Mouse (Mus musculus) heart, postnatal 0 days (tissue): ENCODE measurements around the gene Slc35g1. TPM values are rescaled to one million over a fixed set of nuclear protein-coding genes. Genes with fewer than 3 reads are reported as not detected.

Source experiments
- ATAC-seq: fragments of 200-750 bp; cut with Nextera tagmentation; 2 replicates; pipeline ENCODE4 v1.8.0; 2017; ENCODE audit warnings: low read depth, moderate number of reproducible peaks, moderate library complexity; ENCODE audit not compliant: insufficient read depth
- DNase-seq: peaks from one replicate; pipeline ENCODE4 v3.0.0-alpha.2; 2016; ENCODE audit warnings: low spot score
- H3K27ac ChIP-seq: fragments of 300-500 bp; sonication (generic); 2 replicates; pipeline ENCODE4 v1.5.1; 2014; ENCODE audit warnings: low read depth, mild to moderate bottlenecking
- H3K27me3 ChIP-seq: fragments of 300-500 bp; sonication (generic); 2 replicates; pipeline ENCODE4 v1.6.1; 2014; ENCODE audit warnings: low read length, mixed read lengths; ENCODE audit not compliant: control insufficient read depth, insufficient read depth
- H3K36me3 ChIP-seq: fragments of 300-500 bp; sonication (generic); replicated peaks from 2 replicates; pipeline ENCODE4 v1.6.1; 2014; ENCODE audit warnings: low read length, mixed read lengths; ENCODE audit not compliant: control insufficient read depth, insufficient read depth
- H3K4me1 ChIP-seq: fragments of 300-500 bp; sonication (generic); 2 replicates; pipeline ENCODE4 v1.6.1; 2014; ENCODE audit warnings: antibody characterized with exemption; ENCODE audit not compliant: control insufficient read depth, insufficient read depth
- H3K4me2 ChIP-seq: fragments of 300-500 bp; sonication (generic); 2 replicates; pipeline ENCODE4 v1.6.1; 2014; ENCODE audit warnings: low read depth, mild to moderate bottlenecking, low read length, moderate library complexity
- H3K4me3 ChIP-seq: fragments of 300-500 bp; sonication (generic); 2 replicates; pipeline ENCODE4 v1.5.1; 2014; ENCODE audit warnings: low read depth, low read length
- H3K9ac ChIP-seq: fragments of 300-500 bp; sonication (generic); replicated peaks from 2 replicates; pipeline ENCODE4 v1.6.1; 2014; ENCODE audit warnings: low read depth, low read length, mixed read lengths
- H3K9me3 ChIP-seq: fragments of 300-500 bp; sonication (generic); replicated peaks from 2 replicates; pipeline ENCODE4 v1.6.1; 2016; ENCODE audit warnings: low read length; ENCODE audit not compliant: control insufficient read depth
- CTCF ChIP-seq: IDR thresholded peaks from 2 replicates; pipeline ENCODE4 v1.5.1; 2016; ENCODE audit warnings: antibody characterized with exemption, control low read depth, low read depth
- EP300 ChIP-seq: IDR thresholded peaks from 2 replicates; pipeline ENCODE4 v1.6.1; 2016; ENCODE audit warnings: antibody characterized with exemption, low read depth
- WGBS: fragments of 180-500 bp; shearing (Covaris S2); extraction: QIAGEN DNeasy Blood & Tissue Kit; methylation state at CpG from one replicate; pipeline ENCODE4 v1.1.7; 2014; 5-methylcytosine and 5-hydroxymethylcytosine counted together
- polyA plus RNA-seq: library from polyadenylated mRNA; unstranded; fragments of >200 nt; fragmentation: Nextera tagmentation; extraction: Ambion mirVana; gene quantifications from 2 replicates; pipeline ENCODE4 v1.2.1, GENCODE M21; 2015
- total RNA-seq: library from RNA; depleted of rRNA; stranded (reverse); fragments of >200 nt; gene quantifications from 2 replicates; pipeline ENCODE4 v1.2.3, GENCODE M21; 2014; ENCODE audit warnings: low replicate concordance; rRNA removed

The Slc35g1 gene
- total RNA-seq (0.93 and 1.9 TPM in 2 replicates), polyA plus RNA-seq (0.74 and 0.92 TPM in 2 replicates)

GRCm38 (mm10) chr19:38395701-38396632, at the start of gene Slc35g1:
Gene Slc35g1 (plus strand): TSS chr19:38395980.
- no peaks in the 10 kb centered on the region for H3K4me1 ChIP-seq
- H3K4me2 ChIP-seq: peak within 1 kb of the TSS; percentile 97
- DNase-seq (peak; percentile 52), ATAC-seq (peak; percentile 87)
- H3K9ac ChIP-seq: peak within 1 kb of the TSS; percentile 65
- TF ChIP-seq EP300 (no peak), CTCF (no peak)
- H3K9me3 ChIP-seq: no peaks in the 10 kb centered on the region
- H3K4me3 ChIP-seq: peak within 1 kb of the TSS; percentile 76
- WGBS: 2% methylated on average over 73 of the region's 90 CpGs
- no peaks in the 10 kb centered on the region for H3K27me3 ChIP-seq
- no peak within 1 kb of the TSS for H3K27ac ChIP-seq
- no peaks in the 10 kb centered on the region for H3K36me3 ChIP-seq

GRCm38 (mm10) chr19:38348271-38349012, 47.3 kb upstream of the Slc35g1 start:
- no peak for TF ChIP-seq EP300
- no peak for TF ChIP-seq CTCF
- no peak for ATAC-seq
- WGBS: 34% methylated on average over 13 of the region's 13 CpGs

GRCm38 (mm10) chr19:38349013-38349341, 46.8 kb upstream of the Slc35g1 start:
- Histone ChIP-seq H3K9ac (no peak overlapping the region), H3K4me2 (no peak overlapping the region), H3K27me3 (no peaks in the 10 kb centered on the region), H3K9me3 (peaks cover 7% of the 10 kb centered on the region; the same call in 1 of the 2 replicates), H3K27ac (no peak overlapping the region), H3K36me3 (no peaks in the 10 kb centered on the region), H3K4me1 (no peaks in the 10 kb centered on the region), H3K4me3 (no peak overlapping the region)
- WGBS: 76% methylated on average over 5 of the region's 5 CpGs
- DNase-seq (no peak), ATAC-seq (no peak)
- TF ChIP-seq CTCF (no peak), EP300 (no peak)

More at GRCm38 (mm10) chr19:38348271-38349012, 47.3 kb upstream of the Slc35g1 start:
- H3K27me3 ChIP-seq: no peaks in the 10 kb centered on the region
- H3K4me1 ChIP-seq: no peaks in the 10 kb centered on the region
- no peaks in the 10 kb centered on the region for H3K36me3 ChIP-seq
- H3K4me2 ChIP-seq: no peak overlapping the region
- no peak overlapping the region for H3K27ac ChIP-seq
- no peak overlapping the region for H3K4me3 ChIP-seq
- H3K9ac ChIP-seq: no peak overlapping the region
- peaks cover 7% of the 10 kb centered on the region; the same call in 1 of the 2 replicates for H3K9me3 ChIP-seq
- DNase-seq: no peak

- DNase-seq (no peak), ATAC-seq (no peak)
- no peak for TF ChIP-seq CTCF
- no peak for TF ChIP-seq EP300
- Histone ChIP-seq H3K4me3 (no peak overlapping the region), H3K4me2 (no peak overlapping the region), H3K36me3 (no peaks in the 10 kb centered on the region), H3K9ac (no peak overlapping the region), H3K27ac (no peak overlapping the region), H3K27me3 (no peaks in the 10 kb centered on the region), H3K9me3 (0 out of 2 replicates have a peak, but pooled peaks cover under 1% of the 10 kb centered on the region), H3K4me1 (no peaks in the 10 kb centered on the region)
- 70% methylated on average over 2 of the region's 2 CpGs for WGBS
These were observed 44.6 kb upstream of the Slc35g1 start for GRCm38 (mm10) chr19:38351202-38351601.

- Histone ChIP-seq H3K4me2 (no peak overlapping the region), H3K36me3 (no peaks in the 10 kb centered on the region), H3K27ac (no peak overlapping the region), H3K27me3 (no peaks in the 10 kb centered on the region), H3K9ac (no peak overlapping the region), H3K4me3 (no peak overlapping the region), H3K4me1 (no peaks in the 10 kb centered on the region), H3K9me3 (no peaks in the 10 kb centered on the region)
- ATAC-seq (no peak), DNase-seq (no peak)
- WGBS: 77% methylated on average over 3 of the region's 3 CpGs
- TF ChIP-seq EP300 (no peak), CTCF (no peak)
These were observed 44.1 kb upstream of the Slc35g1 start for GRCm38 (mm10) chr19:38351728-38352127.
